Mouse (Mus musculus) heart, embryonic 16.5 days (tissue): ENCODE measurements around the gene Grm8. TPM values are rescaled to one million over a fixed set of nuclear protein-coding genes. Genes with fewer than 3 reads are reported as not detected.

ENCODE experiments used
- ATAC-seq: fragments of 200-750 bp; cut with Nextera tagmentation; replicated peaks from 2 replicates; pipeline ENCODE4 v1.8.0; 2017; ENCODE audit warnings: moderate number of reproducible peaks; ENCODE audit not compliant: insufficient read depth, low FRiP score; ENCODE audit errors: extremely low read depth
- H3K27ac ChIP-seq: fragments of 300-500 bp; sonication (generic); 2 replicates; pipeline ENCODE4 v1.5.1; 2014; ENCODE audit warnings: mild to moderate bottlenecking, low read length, control low read depth, moderate library complexity
- H3K27me3 ChIP-seq: fragments of 300-500 bp; sonication (generic); 2 replicates; pipeline ENCODE4 v1.6.1; 2014; ENCODE audit warnings: low read length, mixed read lengths; ENCODE audit not compliant: control insufficient read depth, insufficient read depth
- H3K36me3 ChIP-seq: fragments of 300-500 bp; sonication (generic); 2 replicates; pipeline ENCODE4 v1.6.1; 2014; ENCODE audit not compliant: control insufficient read depth, insufficient read depth
- H3K4me1 ChIP-seq: fragments of 300-500 bp; sonication (generic); 2 replicates; pipeline ENCODE4 v1.6.1; 2014; ENCODE audit warnings: low read length, mixed read lengths; ENCODE audit not compliant: control insufficient read depth, insufficient read depth
- H3K4me2 ChIP-seq: fragments of 300-500 bp; sonication (generic); 2 replicates; pipeline ENCODE4 v1.6.1; 2014; ENCODE audit warnings: low read depth, mild to moderate bottlenecking, control low read depth, low read length
- H3K4me3 ChIP-seq: fragments of 300-500 bp; sonication (generic); 2 replicates; pipeline ENCODE4 v1.5.1; 2014; ENCODE audit warnings: mild to moderate bottlenecking, control low read depth, low read length
- H3K9ac ChIP-seq: fragments of 300-500 bp; sonication (generic); 2 replicates; pipeline ENCODE4 v1.6.1; 2014; ENCODE audit warnings: low read length, control low read depth
- H3K9me3 ChIP-seq: fragments of 300-500 bp; sonication (generic); replicated peaks from 2 replicates; pipeline ENCODE4 v1.6.1; 2016; ENCODE audit warnings: low read length; ENCODE audit not compliant: control insufficient read depth
- WGBS: fragments of 180-500 bp; shearing (Covaris S2); extraction: QIAGEN DNeasy Blood & Tissue Kit; methylation state at CpG from one replicate; pipeline ENCODE4 v1.1.7; 2014; 5-methylcytosine and 5-hydroxymethylcytosine counted together
- polyA plus RNA-seq: library from polyadenylated mRNA; unstranded; fragments of >200 nt; fragmentation: Nextera tagmentation; extraction: Ambion mirVana; gene quantifications from 2 replicates; pipeline ENCODE4 v1.2.1, GENCODE M21; 2015

Gene Grm8
- polyA plus RNA-seq, 1 experiment from 2014 or later: 0.25 TPM

DNA sequence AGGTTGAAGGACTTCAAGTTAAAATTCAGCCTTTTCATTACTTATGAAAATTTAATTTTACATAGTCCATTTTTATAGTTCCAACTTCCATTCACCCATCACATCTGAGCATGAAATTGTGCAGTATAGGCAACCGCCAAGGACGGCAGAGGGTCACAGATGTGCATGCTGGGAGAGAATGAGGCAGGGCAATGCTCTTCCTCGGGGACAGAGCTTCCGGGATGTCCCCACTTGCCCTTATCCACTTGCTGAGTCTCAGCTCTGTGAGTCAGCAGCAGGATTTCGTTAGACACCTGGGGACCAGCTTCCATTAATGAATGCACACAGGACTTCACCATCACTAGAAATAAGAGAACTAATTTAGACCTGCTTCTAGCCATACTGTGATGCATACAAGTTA, 183.5 kb downstream of the Grm8 start:
- no peak for ATAC-seq
- WGBS: 79% methylated on average over 5 of the region's 5 CpGs

DNA sequence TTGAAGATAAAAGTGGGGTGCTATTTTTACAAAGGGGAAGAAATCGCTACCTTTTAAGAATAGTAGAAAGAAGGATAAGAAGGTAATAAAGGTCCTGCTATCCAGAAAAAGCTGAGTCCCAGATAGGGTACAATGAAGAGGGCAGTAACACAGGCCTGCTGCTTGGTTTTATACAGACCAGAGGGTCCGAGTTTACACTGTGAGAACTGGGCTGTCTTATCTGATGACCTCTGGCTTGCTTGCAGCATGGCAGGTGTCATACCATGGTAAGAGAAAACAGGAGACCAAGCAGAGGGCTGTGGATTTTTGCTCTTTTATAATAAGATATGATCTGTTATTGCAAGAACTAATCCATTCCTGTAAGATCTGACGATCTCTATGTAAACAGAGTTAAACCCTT, 206.9 kb downstream of the Grm8 start:
- no peak overlapping the region for H3K9ac ChIP-seq
- no peaks in the 10 kb centered on the region for H3K4me1 ChIP-seq
- no peak overlapping the region for H3K4me2 ChIP-seq
- no peak overlapping the region for H3K4me3 ChIP-seq
- 48% methylated on average over 3 of the region's 3 CpGs for WGBS
- no peak overlapping the region for H3K27ac ChIP-seq
- no peaks in the 10 kb centered on the region for H3K9me3 ChIP-seq
- H3K36me3 ChIP-seq: no peaks in the 10 kb centered on the region
- ATAC-seq: no peak
- no peaks in the 10 kb centered on the region for H3K27me3 ChIP-seq

More for the DNA sequence above, 183.5 kb downstream of the Grm8 start:
- Histone ChIP-seq H3K4me3 (no peak overlapping the region), H3K27ac (no peak overlapping the region), H3K4me2 (no peak overlapping the region), H3K9me3 (no peaks in the 10 kb centered on the region), H3K27me3 (no peaks in the 10 kb centered on the region), H3K4me1 (no peaks in the 10 kb centered on the region), H3K36me3 (no peaks in the 10 kb centered on the region), H3K9ac (no peak overlapping the region)

DNA sequence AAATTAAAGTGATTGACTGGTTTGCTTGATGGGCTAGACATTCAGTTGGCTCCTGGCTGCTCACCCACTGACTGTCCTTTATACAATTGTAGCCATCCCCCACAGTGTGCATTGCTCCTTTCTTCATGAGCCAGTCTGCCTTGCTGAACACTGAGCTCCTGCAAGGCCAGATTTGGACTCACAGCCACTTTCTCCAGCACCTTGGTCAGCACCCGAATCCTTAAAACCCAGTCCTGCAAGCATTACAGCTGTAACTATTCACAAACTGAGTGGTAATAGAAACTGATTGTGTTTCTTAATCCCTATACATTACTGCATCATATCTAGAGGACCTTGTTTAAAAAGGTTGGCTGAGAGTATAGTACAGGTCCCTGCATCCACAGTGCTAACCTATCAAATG, 221.7 kb downstream of the Grm8 start:
- H3K36me3 ChIP-seq: no peaks in the 10 kb centered on the region
- ATAC-seq: no peak
- H3K27ac ChIP-seq: no peak overlapping the region
- H3K27me3 ChIP-seq: no peaks in the 10 kb centered on the region
- peaks cover 4% of the 10 kb centered on the region; the same call in 1 of the 2 replicates for H3K9me3 ChIP-seq
- H3K9ac ChIP-seq: no peak overlapping the region
- H3K4me2 ChIP-seq: no peak overlapping the region
- no peaks in the 10 kb centered on the region for H3K4me1 ChIP-seq
- no peak overlapping the region for H3K4me3 ChIP-seq
- WGBS: 55% methylated on average over 1 of the region's 1 CpGs

DNA sequence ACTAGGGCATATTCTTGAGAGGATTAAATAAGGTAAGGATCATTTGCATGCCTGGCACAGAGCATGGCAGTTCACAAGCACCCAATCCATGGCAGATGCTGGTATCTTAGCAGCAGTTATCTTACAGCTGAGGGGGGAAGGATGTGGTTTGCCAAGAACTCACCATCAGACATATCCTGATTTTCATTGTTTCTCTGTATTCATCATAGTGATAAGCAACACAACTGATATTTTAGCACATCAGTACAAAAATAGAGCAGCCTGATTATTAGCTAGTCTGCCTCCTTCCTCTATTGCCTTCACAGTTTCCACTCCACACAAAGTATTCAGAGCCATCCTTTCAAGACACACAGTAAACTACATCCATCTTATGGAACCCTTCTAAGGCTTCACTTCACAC, 230.6 kb downstream of the Grm8 start:
- no peaks in the 10 kb centered on the region for H3K4me1 ChIP-seq
- no peak overlapping the region for H3K4me3 ChIP-seq
- no peak overlapping the region for H3K27ac ChIP-seq
- ATAC-seq: no peak
- H3K9ac ChIP-seq: no peak overlapping the region
- H3K4me2 ChIP-seq: no peak overlapping the region
- H3K36me3 ChIP-seq: no peaks in the 10 kb centered on the region
- H3K27me3 ChIP-seq: no peaks in the 10 kb centered on the region
- no peaks in the 10 kb centered on the region for H3K9me3 ChIP-seq

DNA sequence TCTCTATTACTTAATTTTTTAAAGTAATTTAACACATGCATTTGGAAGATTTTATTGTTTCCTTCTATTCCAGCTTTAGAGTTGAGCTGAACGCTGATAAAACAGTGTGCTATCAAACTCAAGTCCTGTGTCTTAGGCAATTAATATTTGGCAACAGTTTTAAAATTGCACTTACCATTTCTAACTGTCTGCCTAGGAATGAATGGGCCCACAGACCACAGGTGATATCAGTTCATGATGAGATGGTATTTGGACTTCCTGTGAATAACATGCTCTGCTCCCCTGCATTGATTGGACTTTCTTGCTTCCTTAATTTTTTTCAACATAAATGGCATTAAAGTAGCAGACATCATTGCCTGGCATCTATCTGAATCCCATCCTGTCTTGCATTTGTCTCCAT, 232.8 kb downstream of the Grm8 start:
- H3K4me1 ChIP-seq: no peaks in the 10 kb centered on the region
- no peaks in the 10 kb centered on the region for H3K27me3 ChIP-seq
- no peak overlapping the region for H3K27ac ChIP-seq
- H3K9me3 ChIP-seq: no peaks in the 10 kb centered on the region
- 84% methylated on average over 1 of the region's 1 CpGs for WGBS
- no peak overlapping the region for H3K4me3 ChIP-seq
- no peaks in the 10 kb centered on the region for H3K36me3 ChIP-seq
- H3K4me2 ChIP-seq: no peak overlapping the region
- ATAC-seq: no peak
- no peak overlapping the region for H3K9ac ChIP-seq

DNA sequence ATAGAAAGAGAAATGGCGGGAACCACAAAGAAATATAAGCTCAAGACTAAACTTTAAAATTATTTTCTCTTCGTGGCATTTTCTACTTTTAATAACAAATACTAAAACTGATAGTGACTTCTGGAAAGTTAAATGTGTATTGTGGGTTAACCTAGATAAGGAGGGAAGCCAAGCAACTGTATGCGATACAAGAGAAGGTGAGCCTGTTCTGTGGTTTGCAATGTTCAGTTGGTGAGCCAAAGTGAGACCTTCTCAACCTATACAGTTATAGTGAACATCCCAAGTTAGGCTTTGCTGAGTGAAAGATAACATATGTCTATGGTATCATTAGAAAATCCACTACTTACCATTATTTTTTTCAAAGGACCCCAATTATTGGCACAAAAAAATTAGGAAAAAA, 233.6 kb downstream of the Grm8 start:
- WGBS: 79% methylated on average over 3 of the region's 3 CpGs
- Histone ChIP-seq H3K9me3 (no peaks in the 10 kb centered on the region), H3K27ac (no peak overlapping the region), H3K36me3 (no peaks in the 10 kb centered on the region), H3K4me2 (no peak overlapping the region), H3K9ac (no peak overlapping the region), H3K4me3 (no peak overlapping the region), H3K27me3 (no peaks in the 10 kb centered on the region), H3K4me1 (no peaks in the 10 kb centered on the region)
- ATAC-seq: no peak

DNA sequence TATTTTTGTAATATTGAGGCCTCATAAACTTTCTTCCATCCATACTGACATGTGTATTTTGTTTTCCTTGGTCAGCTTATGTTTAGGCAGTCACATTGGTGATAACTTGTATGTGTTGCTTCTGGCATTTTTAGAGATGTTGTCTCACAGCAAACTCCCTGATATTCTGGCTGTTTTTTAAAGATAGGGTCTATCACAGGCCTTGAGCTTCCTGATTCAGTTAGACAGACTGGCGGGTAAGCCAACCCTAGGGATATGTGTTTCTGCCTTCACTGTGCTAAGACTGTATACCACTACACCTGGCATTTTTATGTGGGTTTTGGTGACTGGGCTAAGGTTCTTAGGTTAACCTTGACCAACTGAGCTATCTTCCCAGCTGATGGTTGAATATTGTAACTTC, 239.8 kb downstream of the Grm8 start:
- Histone ChIP-seq H3K27ac (no peak overlapping the region), H3K9ac (no peak overlapping the region), H3K4me1 (no peaks in the 10 kb centered on the region), H3K36me3 (no peaks in the 10 kb centered on the region), H3K9me3 (no peaks in the 10 kb centered on the region), H3K27me3 (no peaks in the 10 kb centered on the region), H3K4me3 (no peak overlapping the region), H3K4me2 (no peak overlapping the region)
- WGBS: 76% methylated on average over 1 of the region's 1 CpGs
- no peak for ATAC-seq

DNA sequence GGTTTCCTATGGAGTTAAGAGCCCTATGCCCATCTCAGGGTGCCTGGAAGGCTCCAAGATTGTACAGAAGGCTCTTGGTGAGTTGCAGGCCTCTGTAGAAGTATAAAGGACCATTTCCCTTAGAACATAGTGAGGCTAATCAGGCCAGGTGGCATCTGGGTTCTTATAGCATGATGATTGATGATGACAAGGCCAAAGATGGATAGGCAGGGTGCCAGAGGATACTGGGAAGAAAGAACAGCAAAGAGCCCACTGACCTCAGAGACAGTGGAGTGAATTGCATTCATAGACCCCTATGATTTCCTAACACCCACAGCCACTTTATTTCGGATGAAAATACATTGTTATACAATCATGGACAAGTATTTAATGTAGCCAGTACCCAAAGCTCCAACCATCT, 242.1 kb downstream of the Grm8 start:
- Histone ChIP-seq H3K36me3 (no peaks in the 10 kb centered on the region), H3K27ac (no peak overlapping the region), H3K9ac (no peak overlapping the region), H3K4me2 (no peak overlapping the region), H3K27me3 (no peaks in the 10 kb centered on the region), H3K9me3 (no peaks in the 10 kb centered on the region), H3K4me3 (no peak overlapping the region), H3K4me1 (no peaks in the 10 kb centered on the region)
- 54% methylated on average over 1 of the region's 1 CpGs for WGBS
- ATAC-seq: no peak

DNA sequence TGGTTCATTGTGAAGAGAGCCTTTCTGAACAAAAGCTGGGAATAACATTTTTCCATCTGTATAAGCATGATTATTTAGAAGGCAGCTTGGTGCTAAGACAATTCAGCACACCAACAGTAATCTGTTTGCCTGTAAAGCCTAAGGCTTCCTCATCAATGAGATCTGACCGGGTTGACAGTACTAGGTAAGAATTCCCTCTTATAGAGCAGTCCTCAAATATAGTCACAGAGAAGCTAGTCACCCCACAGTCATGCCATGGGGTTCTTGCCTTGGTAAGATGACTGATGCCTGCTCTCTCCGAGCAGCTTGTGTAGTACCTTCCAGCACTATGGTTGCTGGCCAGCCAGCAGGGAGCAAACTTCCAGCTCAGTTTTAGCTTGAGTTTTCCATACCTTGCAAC, 246.6 kb downstream of the Grm8 start:
- Histone ChIP-seq H3K4me3 (no peak overlapping the region), H3K27ac (no peak overlapping the region), H3K36me3 (no peaks in the 10 kb centered on the region), H3K9me3 (no peaks in the 10 kb centered on the region), H3K4me2 (no peak overlapping the region), H3K27me3 (no peaks in the 10 kb centered on the region), H3K4me1 (no peaks in the 10 kb centered on the region), H3K9ac (no peak overlapping the region)
- WGBS: 81% methylated on average over 2 of the region's 2 CpGs
- ATAC-seq: no peak

DNA sequence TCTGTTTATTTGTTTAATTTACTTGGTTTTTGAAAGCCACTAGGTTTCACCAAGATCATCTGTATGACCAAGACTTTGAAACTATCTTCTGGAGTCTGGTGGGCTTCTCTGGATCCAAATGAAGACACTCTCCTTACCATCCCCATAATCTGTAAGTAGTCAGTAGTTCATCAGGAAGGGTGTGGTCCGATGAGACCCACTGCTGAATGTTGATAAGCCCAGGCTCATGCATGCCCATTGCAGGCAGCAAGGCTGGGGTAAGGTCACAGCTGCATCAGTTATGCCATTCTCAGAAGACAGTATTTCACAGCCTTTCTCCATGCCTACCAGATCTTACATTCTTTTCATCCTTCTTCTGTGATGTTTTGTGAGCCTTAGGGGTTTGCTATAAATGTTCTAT, 247.1 kb downstream of the Grm8 start:
- H3K9me3 ChIP-seq: no peaks in the 10 kb centered on the region
- H3K36me3 ChIP-seq: no peaks in the 10 kb centered on the region
- H3K9ac ChIP-seq: no peak overlapping the region
- no peak overlapping the region for H3K27ac ChIP-seq
- H3K4me2 ChIP-seq: no peak overlapping the region
- WGBS: 65% methylated on average over 1 of the region's 1 CpGs
- no peaks in the 10 kb centered on the region for H3K27me3 ChIP-seq
- no peaks in the 10 kb centered on the region for H3K4me1 ChIP-seq
- H3K4me3 ChIP-seq: no peak overlapping the region
- ATAC-seq: no peak
